Mouse (Mus musculus) mature B cell (primary cell): Measurements from ENCODE around the gene Slc38a8.

Source experiments
- in situ Hi-C: fragments of 300-500 bp; cut with MboI; formaldehyde crosslinking; loops from 2 replicates; pipeline ENCODE4 v1.14.3; 2019

Gene Slc38a8

GRCm38 (mm10) chr8:119484145-119484896 lies 17.2 kb downstream of the Slc38a8 start:
- in situ Hi-C loops = no loop called here

DNA sequence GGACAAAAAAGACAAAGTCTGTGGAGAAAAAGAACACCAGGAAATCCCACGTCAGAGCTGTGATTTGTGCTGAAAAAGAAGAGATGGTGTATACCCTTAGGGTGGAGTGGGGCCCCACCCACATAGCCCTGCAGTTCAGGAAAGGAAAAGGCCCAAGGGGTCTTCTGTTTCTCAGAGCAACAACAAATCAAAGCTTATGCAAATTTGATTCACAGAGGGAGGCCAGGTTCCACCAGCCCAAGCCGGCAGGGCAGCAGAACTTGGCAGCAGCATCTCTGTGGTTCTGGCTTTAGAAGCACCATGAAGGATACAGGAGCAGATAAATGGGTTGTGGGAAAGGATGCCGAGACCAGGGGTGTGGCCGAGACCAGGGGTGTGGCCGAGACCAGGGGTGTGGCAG lies 22.8 kb downstream of the Slc38a8 start:
- in situ Hi-C loops = no loop called here

- in situ Hi-C loops = no loop called here
Measured at GRCm38 (mm10) chr8:119468091-119468490, 33.4 kb downstream of the Slc38a8 start.

DNA sequence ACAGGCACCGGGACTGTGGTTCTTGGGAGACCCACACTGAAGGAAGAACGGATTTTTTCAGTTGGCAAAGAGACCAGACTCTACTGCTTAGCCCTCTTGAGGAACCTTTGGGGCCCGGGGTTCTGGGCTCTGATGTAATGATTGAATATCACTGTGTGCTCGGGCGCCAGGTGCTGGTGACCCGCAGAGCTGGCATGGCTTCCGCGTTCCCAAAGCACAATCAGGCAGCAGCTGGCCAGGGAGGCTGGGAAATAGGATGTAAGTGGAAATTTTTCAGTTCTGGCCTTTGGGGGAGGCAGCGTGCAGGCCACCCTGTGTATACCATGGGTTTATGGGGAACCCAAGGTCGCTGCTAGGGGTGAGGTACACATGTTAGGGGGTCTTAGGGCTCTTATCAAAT lies 34.7 kb downstream of the Slc38a8 start:
- in situ Hi-C loops = no loop called here

DNA sequence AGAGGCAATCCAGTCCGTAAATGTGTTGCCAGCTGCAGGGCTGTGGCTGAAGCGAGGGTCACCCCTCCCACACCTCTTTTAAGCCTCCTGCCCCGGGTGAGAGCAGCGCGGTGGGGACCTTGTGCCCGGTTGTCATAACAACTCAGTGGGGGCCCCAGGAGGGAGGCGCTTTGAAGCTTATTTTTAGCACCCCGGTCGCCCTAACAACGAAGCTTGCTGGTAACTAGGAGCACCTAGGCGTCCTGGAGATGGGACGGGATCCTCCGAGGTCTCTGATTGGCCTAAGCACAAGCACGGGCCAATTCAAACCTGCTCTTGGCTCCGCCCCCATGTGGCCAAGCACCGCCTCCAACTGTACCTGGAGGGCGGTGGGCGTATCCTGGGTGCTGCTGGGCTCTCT lies 35.4 kb downstream of the Slc38a8 start:
- in situ Hi-C loops = no loop called here

DNA sequence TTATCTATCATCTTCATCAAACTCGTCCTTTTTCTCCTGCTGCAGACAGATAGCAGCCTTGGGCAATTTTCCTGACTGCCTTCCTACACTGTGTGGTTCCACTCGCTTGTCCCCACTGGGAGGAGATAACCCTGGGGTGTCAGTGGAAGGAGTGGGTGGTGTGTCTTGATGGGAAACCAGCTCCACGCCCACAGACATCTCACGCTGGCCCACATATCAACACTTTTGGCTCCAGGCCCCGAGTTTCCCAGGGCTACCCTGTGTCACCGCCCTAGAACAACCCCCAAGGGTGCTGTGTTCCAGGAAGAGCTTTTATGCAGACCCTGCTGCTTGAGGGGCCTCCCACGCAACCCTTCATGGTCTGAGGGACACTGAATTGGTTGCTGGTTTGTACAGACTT lies 37.8 kb downstream of the Slc38a8 start:
- in situ Hi-C loops = no loop called here

DNA sequence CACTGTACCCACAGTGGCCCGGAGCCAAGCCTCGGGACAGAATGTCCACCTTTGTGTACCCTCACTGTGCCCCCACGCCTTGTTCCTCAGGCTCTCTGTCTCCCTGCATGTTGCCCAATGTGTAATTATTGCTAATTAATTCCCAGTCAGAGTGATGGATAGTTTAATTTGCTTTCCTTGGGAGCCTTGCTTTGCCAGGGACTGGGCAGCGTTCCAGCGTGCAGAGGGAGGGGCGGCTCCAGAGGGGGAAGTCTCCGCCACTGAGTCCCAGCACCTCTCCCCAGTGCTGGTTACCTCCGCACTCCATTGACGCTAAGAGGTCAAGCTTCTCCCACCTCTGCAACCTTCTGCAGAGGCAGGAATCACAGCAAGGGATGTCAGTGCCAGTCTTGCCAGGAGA lies 40.1 kb downstream of the Slc38a8 start:
- in situ Hi-C loops = no loop called here

DNA sequence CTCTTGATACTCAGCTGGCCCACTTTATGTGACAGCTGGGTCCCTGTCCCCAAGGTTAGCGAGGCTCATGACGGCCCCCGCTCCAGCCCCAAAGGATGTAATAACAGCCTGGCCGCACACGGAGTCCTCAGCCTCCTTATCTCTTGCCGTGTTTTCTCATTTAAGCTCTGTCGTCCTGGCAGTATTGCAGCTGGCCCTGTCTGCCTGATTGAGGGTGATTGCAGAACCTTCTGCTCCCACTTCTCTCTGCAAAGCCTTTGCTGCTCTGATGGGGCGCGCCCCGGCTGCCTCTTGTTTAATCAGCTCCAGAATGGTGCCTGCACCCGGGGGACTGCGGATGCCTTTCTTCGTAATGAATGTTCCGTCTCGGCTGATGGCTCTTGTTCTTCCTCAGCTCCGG lies 41.8 kb downstream of the Slc38a8 start:
- in situ Hi-C loops = no loop called here

DNA sequence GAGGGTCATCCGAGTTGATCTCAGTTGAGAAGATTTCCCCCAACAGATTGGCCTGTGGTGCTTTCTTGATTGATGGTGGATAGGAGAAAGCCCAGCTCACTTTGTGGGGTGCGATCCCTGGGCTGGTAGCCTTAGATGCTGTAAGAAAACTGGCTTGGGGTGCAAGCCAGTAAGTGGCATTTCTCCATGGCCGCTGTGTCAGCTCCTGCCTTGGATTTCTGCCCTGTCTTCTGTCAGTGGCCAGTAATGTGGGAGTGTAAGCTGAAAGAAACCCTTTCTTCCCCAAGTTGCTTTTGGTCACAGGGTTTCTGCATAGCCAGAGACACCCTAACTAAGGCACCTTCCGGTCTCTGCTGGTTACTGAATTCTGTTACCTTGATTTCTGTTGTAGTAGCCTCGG lies 45.5 kb downstream of the Slc38a8 start:
- in situ Hi-C loops = no loop called here

DNA sequence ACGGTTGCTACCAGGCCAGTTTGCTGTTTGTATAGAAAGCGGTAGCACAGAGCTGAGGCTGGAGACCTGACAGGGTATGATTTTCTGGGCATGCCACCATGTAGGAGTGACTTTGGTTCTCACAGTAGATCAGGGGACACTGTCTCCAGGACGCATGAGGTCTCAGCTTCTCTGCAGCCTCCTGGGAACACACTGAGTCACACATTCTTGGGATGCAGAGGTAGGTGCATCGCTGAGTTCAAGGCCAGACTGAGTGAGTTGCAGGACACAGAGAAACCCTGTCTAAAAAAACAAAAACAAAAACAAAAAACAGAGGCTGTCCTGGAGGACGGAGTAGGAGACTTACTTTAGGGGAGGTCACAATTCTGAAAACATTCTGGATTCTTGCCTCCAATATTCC lies 48.6 kb downstream of the Slc38a8 start:
- in situ Hi-C loops = no loop called here

DNA sequence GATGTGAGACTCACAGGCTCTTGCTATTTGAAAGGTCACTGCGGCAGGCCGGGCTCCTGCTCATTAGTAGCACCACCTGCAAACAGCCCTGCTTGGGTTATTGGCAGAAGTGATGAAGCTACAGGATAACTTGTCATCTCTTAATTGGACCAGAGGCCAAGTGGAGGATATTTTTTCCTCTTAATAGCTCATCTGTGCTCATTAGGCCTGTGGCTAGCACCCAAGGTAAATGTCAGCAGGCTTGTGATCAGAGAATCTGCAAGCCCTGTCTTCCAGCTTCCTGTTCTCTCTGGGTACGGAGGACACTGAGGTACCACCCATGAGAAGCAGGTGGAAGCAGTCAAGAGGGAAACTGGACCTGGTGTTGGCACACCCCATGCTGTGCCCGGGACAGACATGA lies 50.4 kb downstream of the Slc38a8 start:
- in situ Hi-C loops = no loop called here

- in situ Hi-C loops = no loop called here
Measured at GRCm38 (mm10) chr8:119449627-119450026, 51.9 kb downstream of the Slc38a8 start.

DNA sequence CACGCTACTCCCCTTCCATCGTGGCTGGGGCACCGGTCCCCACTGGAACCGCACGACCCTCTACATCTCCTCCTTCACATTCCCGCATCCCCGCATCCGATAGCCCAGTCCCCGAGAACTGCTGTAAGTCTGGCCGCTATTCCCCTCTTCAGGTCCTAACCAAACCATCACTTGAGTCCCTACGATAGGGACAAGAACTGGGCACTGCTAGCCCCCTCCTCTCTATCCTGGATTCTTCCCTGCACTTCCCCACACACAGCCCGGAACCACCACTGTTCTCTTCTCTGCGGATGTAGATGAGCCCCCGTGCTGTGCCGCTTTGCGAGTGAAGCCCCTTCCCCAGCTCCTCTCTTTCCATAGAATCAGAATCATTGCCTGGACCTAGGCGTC lies 53.7 kb downstream of the Slc38a8 start:
- in situ Hi-C loops = no loop called here

DNA sequence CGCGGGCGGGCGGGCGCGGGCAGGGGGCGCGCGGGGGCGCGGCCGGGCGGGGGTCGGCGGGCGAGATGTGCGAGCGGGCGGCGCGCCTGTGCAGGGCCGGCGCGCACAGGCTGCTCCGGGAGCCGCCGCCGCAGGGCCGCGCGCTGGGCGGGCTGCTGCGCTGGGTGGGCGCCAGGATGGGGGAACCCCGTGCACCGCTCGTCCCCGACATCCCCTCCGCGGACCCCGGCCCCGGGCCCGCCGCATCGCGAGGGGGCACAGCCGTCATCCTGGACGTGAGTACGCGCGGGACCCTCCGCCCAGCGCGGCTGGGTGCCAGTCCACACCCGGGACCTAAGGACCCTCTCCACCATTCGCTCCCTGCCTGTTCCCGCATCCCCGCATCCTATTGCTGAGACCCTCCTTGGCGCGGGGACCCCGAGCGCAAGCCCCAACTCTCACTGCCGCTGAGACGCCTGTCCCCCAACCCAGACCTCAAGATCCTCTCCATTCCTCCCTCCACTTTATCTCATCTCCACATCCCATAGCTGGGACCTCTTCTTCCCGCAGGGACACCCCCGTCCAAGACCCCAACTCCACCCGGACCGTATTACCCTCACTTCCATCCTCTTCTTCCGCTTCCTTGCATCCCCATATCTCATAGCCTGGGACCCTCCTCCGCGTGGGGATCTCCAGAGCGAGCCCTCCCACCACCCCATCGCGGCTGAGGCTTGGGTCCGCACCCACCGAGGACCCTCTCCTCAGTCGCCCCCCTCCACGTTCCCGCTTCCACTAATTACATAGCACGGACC lies 54.3 kb downstream of the Slc38a8 start:
- in situ Hi-C loops = no loop called here

DNA sequence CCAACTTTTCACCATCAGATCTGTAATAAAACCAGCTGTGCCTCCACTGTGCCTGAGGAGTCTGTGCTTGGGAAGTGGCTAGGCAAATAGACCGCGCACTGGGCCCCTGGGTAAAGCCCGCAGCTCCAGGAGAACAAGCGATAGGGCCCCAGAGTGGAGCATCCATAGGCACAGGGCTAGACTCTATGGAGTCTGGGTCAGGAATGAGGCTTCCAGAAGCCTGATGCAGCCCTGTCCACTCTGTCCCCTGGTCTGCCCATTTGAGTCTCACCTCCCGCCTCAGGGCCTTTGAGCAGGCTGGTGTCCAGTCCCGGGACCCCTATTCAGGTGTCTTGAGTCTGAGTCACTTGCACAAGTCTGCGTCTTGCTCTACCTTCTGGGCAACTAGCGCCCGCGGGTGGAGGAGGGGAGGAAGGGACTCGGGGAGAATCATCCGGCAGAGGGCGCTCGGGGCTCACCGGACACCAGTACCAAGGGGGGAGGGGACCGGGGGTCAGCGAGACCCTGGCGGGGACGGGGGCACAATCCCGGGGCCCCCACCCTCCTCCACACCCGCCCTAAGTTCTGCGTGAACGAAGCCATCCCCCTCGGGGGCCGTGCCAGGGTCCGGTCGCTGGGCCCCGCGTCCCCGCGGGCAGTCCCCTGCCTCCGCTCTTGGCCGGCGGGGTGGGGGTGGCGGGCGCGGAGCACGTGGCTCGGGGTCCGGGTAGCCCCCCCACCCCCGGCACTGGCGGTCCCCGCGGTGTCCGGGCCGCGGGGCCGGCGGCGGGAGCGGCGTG lies 55.1 kb downstream of the Slc38a8 start, which contains the start of gene Necab2:
TSS of gene Necab2 (plus strand) at position 509 of the 779 bp plus-strand sequence.
- in situ Hi-C loops = no loop called here

- in situ Hi-C loops = no loop called here
Measured at GRCm38 (mm10) chr8:119442970-119443369, 58.5 kb downstream of the Slc38a8 start.

- in situ Hi-C loops = no loop called here
Measured at GRCm38 (mm10) chr8:119442013-119442412, 59.5 kb downstream of the Slc38a8 start.

DNA sequence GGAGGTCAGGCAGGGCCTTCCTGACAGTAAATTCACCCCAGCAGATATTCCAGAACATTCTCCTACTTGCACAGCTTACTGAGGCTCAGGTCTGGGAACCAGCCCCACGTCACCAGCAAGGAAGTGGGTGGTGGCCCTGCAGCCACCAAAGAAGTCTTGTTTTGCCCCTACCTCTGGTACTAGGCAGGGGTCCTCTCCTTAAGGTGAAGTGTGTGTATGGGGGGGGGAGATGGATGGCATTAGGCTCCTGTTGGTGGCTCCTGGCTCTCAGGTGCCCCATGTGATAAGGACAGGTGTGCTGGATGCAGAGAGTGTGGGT lies 60.6 kb downstream of the Slc38a8 start:
- in situ Hi-C loops = no loop called here

- in situ Hi-C loops = no loop called here
Measured at GRCm38 (mm10) chr8:119440250-119440951, 61.1 kb downstream of the Slc38a8 start.

GRCm38 (mm10) chr8:119439893-119440249 lies 61.6 kb downstream of the Slc38a8 start:
- in situ Hi-C loops = no loop called here

DNA sequence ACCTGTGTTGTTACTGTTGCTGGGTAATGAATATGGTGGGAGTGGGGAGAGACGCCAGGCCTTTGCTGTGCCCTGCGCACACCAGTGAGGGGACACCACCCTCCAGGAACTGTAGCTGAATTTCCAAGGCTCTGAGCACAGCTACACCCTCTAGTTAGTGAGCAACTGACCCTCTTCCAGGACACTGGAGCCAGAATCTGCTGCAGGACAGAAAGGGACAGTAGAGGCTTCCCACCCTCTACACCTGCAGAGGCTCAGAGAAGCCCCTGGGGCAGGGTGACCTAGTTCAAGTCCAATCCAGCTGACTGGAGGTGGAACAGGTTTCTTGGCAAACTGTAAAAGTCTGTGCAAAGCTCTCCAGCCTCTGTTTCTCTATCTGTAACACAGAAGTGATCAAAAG lies 62.1 kb downstream of the Slc38a8 start:
- in situ Hi-C loops = no loop called here

GRCm38 (mm10) chr8:119438876-119439275 lies 62.6 kb downstream of the Slc38a8 start:
- in situ Hi-C loops = no loop called here
